Mouse (Mus musculus): Measurements from ENCODE around the gene Ift27. TPM values are rescaled to one million over a fixed set of nuclear protein-coding genes. Genes with fewer than 3 reads are reported as not detected.
A peak's percentile ranks its signal among the peaks of the same experiment; 100 is the strongest.

Gene Ift27
- total RNA-seq (2021): 10 to 100 TPM; 11.3 to 12.8 TPM
- long read RNA-seq, experiment 1, transcript Ift27-201 (7 exons, 1,013 nt): major isoform, 13 of 14 reads
- long read RNA-seq, experiment 1, partial matches to known transcripts: 1 of 14 reads
- long read RNA-seq, experiment 1, other reads (novel, unspliced or antisense): 0 of 14 reads
- long read RNA-seq, experiment 2, transcript Ift27-201 (7 exons, 1,013 nt): major isoform, 7 of 7 reads
- long read RNA-seq, experiment 2, partial matches to known transcripts: 0 of 7 reads
- long read RNA-seq, experiment 2, other reads (novel, unspliced or antisense): 0 of 7 reads

DNA sequence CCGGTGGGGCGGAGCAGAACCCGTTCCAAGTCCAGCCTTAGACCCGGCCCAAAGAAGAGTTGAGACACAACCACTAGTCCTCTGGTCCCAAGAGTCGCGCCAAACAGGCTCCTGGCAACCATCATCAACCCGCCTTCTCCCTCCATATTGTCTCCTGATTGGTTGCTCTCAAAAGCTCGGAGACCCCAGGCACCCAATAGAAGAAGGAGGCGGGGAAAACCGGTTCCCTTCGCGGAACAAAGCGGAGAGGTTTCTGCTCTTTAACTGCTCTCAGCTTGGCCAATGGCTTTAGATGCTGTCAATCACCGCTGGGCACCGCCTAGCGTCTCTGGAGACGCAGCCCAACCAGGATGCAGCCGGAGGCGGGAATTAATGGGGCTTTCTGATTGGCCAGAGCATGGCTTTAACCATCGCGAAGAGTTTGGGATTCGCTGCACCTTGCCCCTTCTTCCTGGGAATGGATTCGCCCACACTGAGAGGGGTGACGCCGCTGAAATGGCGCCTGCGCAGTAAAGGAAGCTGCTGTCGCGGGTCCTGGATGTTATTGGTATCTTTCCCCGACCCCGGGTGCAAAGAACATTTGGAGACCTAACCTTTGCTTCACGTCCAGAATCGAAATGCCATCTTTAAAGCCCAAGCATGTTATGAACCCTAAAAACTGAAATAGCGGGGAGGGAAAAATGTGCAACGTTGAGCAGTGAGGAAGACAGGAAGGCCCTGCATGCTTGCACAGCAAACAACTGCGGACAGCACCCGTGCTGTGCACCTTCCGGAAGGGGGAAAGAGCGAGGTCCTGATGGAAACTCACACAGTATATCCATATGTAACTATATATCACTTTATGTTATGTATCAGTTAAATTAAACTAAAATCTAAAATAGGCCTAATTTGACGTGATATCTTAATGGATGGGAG, at the start of gene Ift27:
Gene Ift27, minus strand, starts transcription at position 136 of the 915 bp plus-strand sequence.
- intact Hi-C loops (cut with DNase I): no loop called here
- peak; percentile 94 to 95 for DNase-seq

DNA sequence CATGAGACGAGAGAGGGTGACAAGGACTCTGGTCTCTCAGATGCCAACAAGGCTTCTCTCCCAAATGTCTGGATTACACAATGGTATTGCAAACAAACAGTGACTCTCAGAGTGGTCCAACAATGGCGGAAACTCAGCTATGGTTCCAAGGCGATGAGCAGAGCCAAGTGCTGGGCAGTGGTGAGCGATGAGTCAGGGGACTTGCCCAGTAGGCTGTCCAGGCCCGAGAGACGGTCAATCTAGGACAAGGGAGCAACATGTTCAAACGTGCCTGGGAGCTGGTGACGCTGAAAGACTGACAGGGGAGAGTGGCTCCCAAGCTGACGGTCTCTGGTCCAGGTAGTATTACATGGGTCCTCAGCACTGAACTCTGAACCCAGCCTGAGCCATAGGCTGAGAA, 41.4 kb upstream of the Ift27 start:
- intact Hi-C loops (cut with DNase I): no loop called here
- no peak for DNase-seq

GRCm38 (mm10) chr15:78211367-78211766, 37.5 kb upstream of the Ift27 start:
- intact Hi-C loops (cut with DNase I): no loop called here

DNA sequence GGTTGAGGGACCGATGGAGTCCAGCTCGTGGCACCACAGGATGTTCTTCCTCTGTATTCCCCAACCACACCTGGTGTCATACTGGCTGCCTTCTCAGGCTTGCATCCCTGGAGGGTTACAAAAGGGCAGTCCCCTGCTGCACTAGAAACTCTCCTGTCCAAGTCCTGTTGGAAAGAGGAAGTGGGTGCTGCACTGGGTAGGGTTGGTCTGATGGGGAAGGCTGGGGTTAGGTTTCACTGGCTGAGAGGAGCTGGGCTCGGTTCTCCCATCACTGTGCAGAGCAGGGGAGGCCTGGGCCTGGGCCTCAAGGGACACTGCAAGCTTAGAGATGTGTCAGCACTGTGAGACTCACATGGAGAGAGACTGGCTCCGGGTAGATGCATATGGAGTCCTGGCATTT, 36.3 kb upstream of the Ift27 start:
- intact Hi-C loops (cut with DNase I): no loop called here
- DNase-seq: no peak

More at GRCm38 (mm10) chr15:78211367-78211766, 37.5 kb upstream of the Ift27 start:
- DNase-seq: no peak

GRCm38 (mm10) chr15:78206312-78206711, 32.4 kb upstream of the Ift27 start, which contains the start of gene Pvalb:
TSS of gene Pvalb (minus strand) at chr15:78206400.
- intact Hi-C loops (cut with DNase I): no loop called here
- DNase-seq: no peak

- intact Hi-C loops (cut with DNase I): no loop called here
- DNase-seq: peak; percentile 34 to 60
Observed at GRCm38 (mm10) chr15:78205192-78205591, 31.3 kb upstream of the Ift27 start.

DNA sequence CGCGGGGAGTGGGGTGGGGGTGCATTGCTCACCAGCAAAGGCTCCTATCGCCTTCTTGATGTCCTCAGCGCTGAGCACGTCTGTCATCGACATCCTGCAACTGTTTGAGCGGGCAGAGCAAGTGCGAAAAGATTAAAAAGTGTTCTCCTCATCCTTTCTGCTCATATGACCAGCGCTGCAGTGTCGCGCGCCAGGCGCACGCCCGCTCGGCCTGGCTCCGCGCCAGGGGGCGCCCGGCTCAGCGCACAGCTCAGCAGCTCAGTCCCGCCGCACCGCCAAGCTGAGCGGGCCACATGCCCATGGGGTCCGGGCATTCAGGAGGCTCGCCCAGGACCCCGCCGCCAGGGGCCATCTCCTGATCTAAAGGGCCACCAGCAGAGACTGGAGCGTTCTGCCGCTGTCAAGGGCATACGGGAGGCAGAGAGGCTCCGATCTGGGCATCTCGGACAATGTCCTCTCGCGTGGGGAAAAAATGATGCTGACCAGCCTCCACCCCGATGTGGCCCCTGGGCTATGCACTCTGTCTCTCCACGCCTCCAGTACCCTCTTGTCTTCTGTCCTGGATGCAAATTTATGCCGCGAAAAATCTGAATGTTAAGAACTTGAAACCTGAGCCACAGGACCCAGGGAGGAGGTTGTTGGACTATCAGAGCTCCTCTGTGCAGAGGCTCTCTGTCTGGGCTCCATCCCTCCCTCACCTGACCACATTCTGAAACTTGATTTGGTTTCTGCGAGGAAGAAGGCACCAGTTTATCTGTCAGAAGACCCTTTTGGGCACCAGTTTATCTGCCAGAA, 30.3 kb upstream of the Ift27 start:
- peak; percentile 52 to 60 for DNase-seq
- intact Hi-C loops (cut with DNase I): no loop called here

- DNase-seq: no peak
- intact Hi-C loops (cut with DNase I): no loop called here
Observed at GRCm38 (mm10) chr15:78195096-78195880, 21.4 kb upstream of the Ift27 start.

DNA sequence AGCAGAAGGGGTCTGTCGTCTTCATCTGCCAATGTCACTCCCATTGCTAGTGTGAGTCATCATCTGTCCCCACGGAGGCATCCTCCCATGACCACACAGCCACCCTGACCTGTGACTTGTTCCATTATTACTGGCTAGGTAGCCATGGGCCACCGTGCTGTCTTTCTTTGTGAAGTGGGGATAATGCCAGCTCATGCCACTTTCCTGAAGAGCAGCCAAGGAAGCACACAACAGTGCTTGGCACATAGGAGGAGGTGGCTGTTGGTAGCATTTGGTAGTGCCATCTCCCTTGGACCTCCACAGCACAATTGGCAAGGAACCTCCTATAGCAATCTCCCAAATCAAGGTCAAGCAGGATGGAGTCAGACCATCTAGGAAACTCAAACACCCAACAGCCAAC, 20.4 kb upstream of the Ift27 start:
- no peak for DNase-seq
- intact Hi-C loops (cut with DNase I): no loop called here

- DNase-seq: no peak
- intact Hi-C loops (cut with DNase I): no loop called here
Observed at GRCm38 (mm10) chr15:78189636-78190035, 15.7 kb upstream of the Ift27 start.

- intact Hi-C loops (cut with DNase I): no loop called here
- DNase-seq: no peak
Observed at GRCm38 (mm10) chr15:78188546-78188945, 14.6 kb upstream of the Ift27 start.

GRCm38 (mm10) chr15:78186906-78187305, 13.0 kb upstream of the Ift27 start:
- intact Hi-C loops (cut with DNase I): no loop called here
- no peak for DNase-seq

DNA sequence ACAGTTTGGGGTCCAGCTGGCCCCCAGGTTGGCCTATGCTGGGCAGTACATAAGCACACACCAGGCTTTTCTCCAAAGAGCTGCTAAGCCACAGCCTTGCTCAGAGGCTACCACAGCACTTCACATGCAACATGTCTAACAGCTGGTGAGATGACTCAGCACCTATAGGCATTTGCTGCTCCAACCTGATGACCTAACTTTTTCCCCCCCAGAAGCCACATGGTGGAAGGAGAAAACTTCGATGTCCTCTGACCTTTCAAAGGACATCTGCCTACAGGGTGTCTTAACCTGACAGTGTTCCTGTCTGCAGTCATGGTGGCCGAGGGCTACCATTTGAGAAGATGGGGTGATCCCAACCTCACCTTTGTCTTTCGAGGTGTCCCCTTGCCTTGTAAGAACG, 11.7 kb upstream of the Ift27 start:
- intact Hi-C loops (cut with DNase I): no loop called here
- no peak for DNase-seq

DNA sequence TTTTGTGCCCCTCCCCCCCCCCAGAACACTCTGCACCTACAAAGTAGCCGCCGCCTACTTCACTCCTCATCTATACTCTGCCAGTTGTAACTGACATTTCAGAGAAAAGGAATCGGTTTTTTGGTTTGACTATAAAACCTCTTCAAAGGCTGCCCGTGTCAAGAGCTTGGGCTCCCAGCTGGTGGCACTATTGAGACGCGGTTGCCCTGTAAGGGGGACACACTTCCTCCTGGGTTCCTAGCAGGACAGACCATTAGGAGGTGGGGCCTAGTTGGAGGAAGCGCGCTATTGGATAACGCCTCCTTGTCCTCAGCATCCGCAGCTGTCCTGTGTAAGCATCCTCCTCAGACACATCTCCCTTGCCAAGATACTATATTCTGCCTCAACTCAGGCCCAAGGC, 10.9 kb upstream of the Ift27 start:
- intact Hi-C loops (cut with DNase I): loop anchor here (5.0 kb wide), 1 partner anchor 237 kb away; no protein-coding TSS in a partner anchor
- peak; percentile 39 to 48 for DNase-seq

- no peak for DNase-seq
- intact Hi-C loops (cut with DNase I): loop anchor here (5.0 kb wide), 1 partner anchor 240 kb away; no protein-coding TSS in a partner anchor
Observed at GRCm38 (mm10) chr15:78181701-78182405, 7.9 kb upstream of the Ift27 start.

GRCm38 (mm10) chr15:78179775-78180174, 5.9 kb upstream of the Ift27 start:
- no peak for DNase-seq

DNA sequence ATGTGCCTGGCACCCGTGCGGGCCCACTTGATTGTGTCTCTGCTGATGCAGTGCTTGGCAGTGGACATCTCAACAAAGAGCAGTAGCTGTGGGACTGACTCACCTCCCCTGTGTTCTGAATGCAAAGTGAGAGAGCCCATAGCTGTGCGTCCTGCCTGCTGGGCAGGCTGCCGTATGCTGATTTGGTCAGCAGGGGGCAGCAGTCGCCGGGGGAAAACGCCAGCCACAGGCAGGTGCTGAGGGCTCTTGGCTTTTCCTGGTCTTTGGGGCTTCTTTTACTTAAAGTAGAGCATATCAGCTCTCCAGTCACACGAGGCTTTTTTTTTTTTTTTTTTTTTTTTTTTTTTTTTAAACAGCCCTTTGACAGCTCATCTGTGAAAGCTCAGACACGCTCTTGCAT, 4.5 kb upstream of the Ift27 start:
- peak; percentile 77 to 89 for DNase-seq
- intact Hi-C loops (cut with DNase I): loop anchor here (1.0 to 5.0 kb wide), 4 partner anchors 61 to 354 kb away; partner anchors contain the start of gene C1qtnf6

More at GRCm38 (mm10) chr15:78179775-78180174, 5.9 kb upstream of the Ift27 start:
- intact Hi-C loops (cut with DNase I): loop anchor here (5.0 kb wide), 4 partner anchors 158 to 353 kb away; partner anchors contain the start of gene C1qtnf6

GRCm38 (mm10) chr15:78177257-78177656, 3.4 kb upstream of the Ift27 start:
- intact Hi-C loops (cut with DNase I): loop anchor here (5.0 kb wide), 3 partner anchors 160 to 355 kb away; partner anchors contain the start of gene C1qtnf6

DNA sequence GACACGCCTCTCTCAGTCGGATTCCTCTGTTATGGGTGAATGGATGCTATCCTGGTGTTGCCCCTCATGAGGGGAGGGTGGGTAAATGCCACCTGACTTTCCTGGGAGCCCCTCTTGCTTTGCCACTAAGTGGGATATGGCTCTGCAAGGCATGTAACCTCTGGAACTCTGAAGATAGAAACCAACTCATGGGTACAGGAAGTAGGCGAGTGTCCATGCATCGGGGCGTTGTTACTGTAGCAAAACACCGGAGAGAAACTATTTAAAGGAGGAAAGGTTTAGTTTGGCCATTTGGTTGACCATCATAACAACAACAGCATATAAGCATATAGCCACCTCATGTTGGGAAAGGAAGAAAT, 959 bp upstream of the Ift27 start:
- no peak for DNase-seq

More at GRCm38 (mm10) chr15:78177257-78177656, 3.4 kb upstream of the Ift27 start:
- no peak for DNase-seq

More for the DNA sequence above, 959 bp upstream of the Ift27 start:
- intact Hi-C loops (cut with DNase I): loop anchor here (5.0 kb wide), 3 partner anchors 162 to 357 kb away; partner anchors contain the start of gene C1qtnf6
